Mouse (Mus musculus): ENCODE data around the gene AI481877.

- TF ChIP-seq CTCF (IDR thresholded peaks at IDR 0.05; ENCODE audit: low read depth) (no peak), EP300 (IDR thresholded peaks at IDR 0.05; ENCODE audit: low read depth) (no peak)
Measured at GRCm38 (mm10) chr4:59106661-59107060, 32.1 kb downstream of the AI481877 start.

Measured in liver, embryonic 14.5 days (tissue).